In the genomic region with DNA sequence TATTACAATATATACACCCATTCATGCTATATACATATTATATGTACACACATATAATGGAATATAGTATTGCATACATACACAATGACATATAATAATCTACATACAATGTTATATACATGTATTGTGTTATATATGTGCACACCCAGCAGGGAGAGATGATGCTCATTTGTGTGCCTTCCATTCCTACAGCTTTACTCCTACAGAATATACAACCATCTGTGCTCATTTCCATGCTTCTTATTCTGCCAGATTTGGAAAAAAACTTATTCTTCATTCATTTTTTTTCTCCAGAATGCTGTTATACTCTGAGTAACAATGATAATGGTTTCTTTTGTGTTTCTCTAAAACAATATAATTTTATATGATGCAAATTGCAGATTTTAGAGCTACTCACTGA, we compare ENCODE assay signal across 17 mouse cellular contexts.
"Had no signal": no experiment of that assay in that cellular context is flagged by ENCODE, and none has a peak within 500 bp of the region (broad histone marks: within the 10 kb centered on the region; RNA-seq: fewer than 3 reads in every experiment).

No protein-coding gene starts in this region.

- H3K4me3 ChIP-seq: midbrain, embryonic 10.5 days; midbrain, embryonic 12.5 days; myocyte; neural tube, embryonic 13.5 days; neural tube, embryonic 15.5 days had no signal

- H3K4me1 ChIP-seq: midbrain, embryonic 10.5 days; midbrain, embryonic 12.5 days; neural tube, embryonic 13.5 days; neural tube, embryonic 15.5 days had no signal

- ATAC-seq: midbrain, embryonic 16.5 days had no signal

- H3K27me3 ChIP-seq: midbrain, embryonic 12.5 days; neural tube, embryonic 13.5 days; neural tube, embryonic 15.5 days had no signal

- H3K36me3 ChIP-seq: midbrain, embryonic 10.5 days; midbrain, embryonic 12.5 days; neural tube, embryonic 13.5 days; neural tube, embryonic 15.5 days had no signal

- H3K9me3 ChIP-seq: midbrain, embryonic 10.5 days; midbrain, embryonic 12.5 days; neural tube, embryonic 13.5 days; neural tube, embryonic 15.5 days had no signal

- H3K4me2 ChIP-seq: lung, embryonic 14.5 days; midbrain, embryonic 12.5 days; neural tube, embryonic 13.5 days; neural tube, embryonic 15.5 days had no signal

- H3K9ac ChIP-seq: lung, embryonic 14.5 days; midbrain, embryonic 12.5 days; neural tube, embryonic 13.5 days; neural tube, embryonic 15.5 days had no signal

- H3K27ac ChIP-seq: midbrain, embryonic 10.5 days; midbrain, embryonic 12.5 days; neural tube, embryonic 13.5 days; neural tube, embryonic 15.5 days had no signal

- DNase-seq: lung, adult 18-20 months; lung, embryonic 14.5 days; lung, postnatal 10 days; lung, postnatal 4 days; midbrain, embryonic 14.5 days; retina, postnatal 1 day; right cerebral cortex, postnatal 14 days; right cerebral cortex, postnatal 4 days; spleen, adult 18-20 months; thymus, postnatal 14 days; thymus, postnatal 36 days had no signal
